In the genomic region with DNA sequence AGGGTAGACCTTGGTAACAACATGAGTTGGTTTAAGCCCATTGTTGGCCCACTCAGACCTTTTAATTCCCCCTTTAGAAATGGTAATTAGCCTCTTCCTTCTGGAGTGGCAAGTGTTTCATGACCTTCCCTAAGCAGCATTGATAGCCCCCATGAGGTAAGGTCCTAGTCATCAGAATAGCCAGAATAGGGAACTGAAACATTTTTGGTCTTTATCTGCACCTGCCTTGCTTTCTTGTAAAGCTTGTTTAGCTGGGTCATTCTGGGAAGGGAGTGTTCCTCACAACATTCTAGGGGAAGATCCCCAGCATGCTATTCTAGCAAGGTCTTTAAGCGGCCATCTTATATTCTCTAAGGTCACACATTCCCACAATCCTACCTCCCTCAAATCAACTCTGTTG, we compare ENCODE assay signal across 31 mouse cellular contexts. TPM values are rescaled to one million over a fixed set of nuclear protein-coding genes. Genes with fewer than 3 reads are reported as not detected.
"Had no signal": no experiment of that assay in that cellular context is flagged by ENCODE, and none has a peak within 500 bp of the region (broad histone marks: within the 10 kb centered on the region; RNA-seq: fewer than 3 reads in every experiment).

No protein-coding gene starts in this region.

- H3K4me3 ChIP-seq: embryonic facial prominence, embryonic 10.5 days; embryonic facial prominence, embryonic 12.5 days; embryonic facial prominence, embryonic 13.5 days; embryonic facial prominence, embryonic 15.5 days; erythroblast, embryonic 14.5 days; forebrain, embryonic 10.5 days; forebrain, embryonic 12.5 days; forebrain, embryonic 13.5 days; forebrain, embryonic 15.5 days; gastrocnemius, adult 2 months; heart, adult 2 months had no signal

- H3K9me3 ChIP-seq: embryonic facial prominence, embryonic 10.5 days; embryonic facial prominence, embryonic 12.5 days; embryonic facial prominence, embryonic 13.5 days; embryonic facial prominence, embryonic 15.5 days; forebrain, embryonic 10.5 days; forebrain, embryonic 12.5 days; forebrain, embryonic 13.5 days; forebrain, embryonic 15.5 days had no signal

- H3K27me3 ChIP-seq: embryonic facial prominence, embryonic 12.5 days; embryonic facial prominence, embryonic 13.5 days; embryonic facial prominence, embryonic 15.5 days; forebrain, embryonic 12.5 days; forebrain, embryonic 13.5 days; forebrain, embryonic 15.5 days had no signal

- H3K4me2 ChIP-seq: embryonic facial prominence, embryonic 12.5 days; embryonic facial prominence, embryonic 13.5 days; embryonic facial prominence, embryonic 15.5 days; forebrain, embryonic 12.5 days; forebrain, embryonic 13.5 days; forebrain, embryonic 15.5 days had no signal

- H3K27ac ChIP-seq: embryonic facial prominence, embryonic 10.5 days; embryonic facial prominence, embryonic 12.5 days; embryonic facial prominence, embryonic 13.5 days; embryonic facial prominence, embryonic 15.5 days; forebrain, embryonic 10.5 days; forebrain, embryonic 12.5 days; forebrain, embryonic 13.5 days; forebrain, embryonic 15.5 days; gastrocnemius, adult 2 months; heart, adult 2 months had no signal

- H3K4me1 ChIP-seq: embryonic facial prominence, embryonic 10.5 days; embryonic facial prominence, embryonic 12.5 days; embryonic facial prominence, embryonic 13.5 days; embryonic facial prominence, embryonic 15.5 days; forebrain, embryonic 10.5 days; forebrain, embryonic 12.5 days; forebrain, embryonic 13.5 days; forebrain, embryonic 15.5 days had no signal

- H3K9ac ChIP-seq: embryonic facial prominence, embryonic 12.5 days; embryonic facial prominence, embryonic 13.5 days; embryonic facial prominence, embryonic 15.5 days; forebrain, embryonic 12.5 days; forebrain, embryonic 13.5 days; forebrain, embryonic 15.5 days; forebrain, postnatal 0 days had no signal

- ATAC-seq: forebrain, embryonic 13.5 days; forebrain, embryonic 14.5 days; forebrain, embryonic 15.5 days; forebrain, embryonic 16.5 days; forebrain, postnatal 0 days had no signal

- DNase-seq: cerebellum, adult 9-11 months; cerebellum, postnatal 10 days; cerebellum, postnatal 14 days; cerebellum, postnatal 25 days; cerebellum, postnatal 36 days; embryo, embryonic 11 days; forebrain, postnatal 0 days; gastrocnemius, adult 2 months; gastrocnemius, postnatal 10 days; gastrocnemius, postnatal 14 days; gastrocnemius, postnatal 25 days; gastrocnemius, postnatal 36 days; heart, adult 18-20 months; heart, adult 2 months had no signal

- H3K36me3 ChIP-seq: embryonic facial prominence, embryonic 10.5 days; embryonic facial prominence, embryonic 12.5 days; embryonic facial prominence, embryonic 13.5 days; embryonic facial prominence, embryonic 15.5 days; forebrain, embryonic 10.5 days; forebrain, embryonic 12.5 days; forebrain, embryonic 15.5 days had no signal

RNA-seq across cellular contexts. Expression of a gene that starts 17.9 kb away (rescaled TPM):
- total RNA-seq: common myeloid progenitor, adult 5-6 weeks; forebrain, postnatal 0 days; gastrocnemius, adult 18-20 months; gastrocnemius, adult 2 months; gastrocnemius, adult 8-10 months; gastrocnemius, postnatal 10 days; gastrocnemius, postnatal 14 days; gastrocnemius, postnatal 25 days; gastrocnemius, postnatal 36 days; gastrocnemius, postnatal 4 days; granulocyte monocyte progenitor cell, adult 5-6 weeks; heart, adult 18-20 months; heart, adult 8-10 months had no signal
- polyA plus RNA-seq: erythroblast, embryonic 14.5 days; forebrain, embryonic 13.5 days; forebrain, embryonic 14.5 days; forebrain, embryonic 16.5 days; heart, adult 2 months had no signal
